Mouse (Mus musculus) spleen, adult 2 months (tissue): ENCODE data around the gene Slco3a1.

Experiments
- CTCF ChIP-seq: fragments of 200-500 bp; IDR thresholded peaks from 2 replicates; pipeline ENCODE4 v1.5.1; 2011; ENCODE audit warnings: mild to moderate bottlenecking, inconsistent platforms; ENCODE audit not compliant: insufficient read depth, insufficient read length, insufficient replicate concordance; ENCODE audit errors: extremely low read depth
- POLR2A ChIP-seq: fragments of 200-500 bp; IDR thresholded peaks from 2 replicates; pipeline ENCODE4 v1.6.1; 2011; ENCODE audit warnings: low read depth, low read length, inconsistent platforms

DNA sequence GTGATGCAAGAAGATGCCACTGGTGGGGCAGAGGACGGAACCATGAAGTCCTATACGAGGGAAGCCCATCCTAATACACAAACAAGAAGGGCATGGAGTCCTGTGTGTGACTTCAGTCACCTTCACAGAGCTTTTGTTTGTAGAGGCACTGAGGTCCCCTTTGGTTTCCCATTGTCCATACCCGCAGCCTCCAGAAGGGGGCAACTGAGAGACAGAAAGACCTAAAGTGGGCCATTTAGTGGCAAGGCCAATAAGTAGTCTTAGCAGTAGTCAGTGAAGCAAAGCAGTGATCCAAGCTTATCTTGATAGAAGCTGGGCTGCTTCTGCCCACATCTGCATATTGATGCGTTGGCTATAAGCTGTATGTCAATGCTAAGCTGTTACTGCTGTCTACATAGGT lies 184.9 kb downstream of the Slco3a1 start:
- TF ChIP-seq POLR2A (no peak), CTCF (no peak)
